Mouse (Mus musculus): ENCODE measurements around the gene Gm6526.
"Not testable (repeated sequence)": the region's sequence is repeated elsewhere in the genome, so short reads cannot be mapped to it uniquely, and the experiment has no call there.

Gene Gm6526

DNA sequence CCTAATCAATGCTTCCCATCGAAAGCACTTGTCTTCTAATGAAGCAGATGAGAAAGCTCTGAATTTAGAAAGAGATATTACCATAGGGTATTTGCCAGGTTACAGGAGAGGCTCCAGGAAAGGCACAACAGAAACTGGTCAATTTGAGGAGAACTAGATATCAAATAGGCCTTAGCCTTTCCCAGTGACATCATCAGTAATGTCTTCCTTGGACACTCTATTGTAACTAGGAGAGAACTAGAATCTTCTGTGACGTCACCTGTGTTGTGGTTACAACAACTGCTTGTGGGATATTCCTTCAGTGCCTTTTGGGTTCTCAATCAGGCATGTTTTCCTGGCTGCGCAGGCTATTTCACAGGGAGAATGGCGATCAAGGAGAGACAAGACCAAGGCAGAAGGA is at the start of gene Gm6526:
TSS of gene Gm6526 (plus strand) at position 301 of the 400 bp plus-strand sequence.
- DNase-seq, result not testable (repeated sequence)

DNA sequence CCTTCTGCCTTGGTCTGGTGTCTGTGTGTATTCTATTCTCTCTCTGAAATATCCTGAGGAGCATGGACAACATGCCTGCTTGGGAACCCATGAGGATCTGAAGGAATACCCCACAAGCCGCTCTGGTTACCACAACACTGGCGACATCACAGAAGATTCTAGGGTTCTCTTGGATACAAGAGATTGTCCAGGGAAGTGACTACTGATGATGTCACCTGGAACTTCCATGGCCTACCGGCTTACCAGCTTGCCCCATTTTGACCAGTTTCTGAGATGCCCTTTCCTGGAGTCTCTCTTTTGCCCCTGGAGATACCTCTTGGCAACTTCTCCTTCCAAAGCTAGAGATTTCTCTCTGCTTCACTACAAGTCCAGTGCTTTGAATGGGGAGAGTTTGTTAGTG is 20.3 kb upstream of the Gm6526 start, which contains the start of gene Gm16506:
TSS of gene Gm16506 (minus strand) at position 101 of the 400 bp plus-strand sequence.
- DNase-seq, result not testable (repeated sequence)

DNA sequence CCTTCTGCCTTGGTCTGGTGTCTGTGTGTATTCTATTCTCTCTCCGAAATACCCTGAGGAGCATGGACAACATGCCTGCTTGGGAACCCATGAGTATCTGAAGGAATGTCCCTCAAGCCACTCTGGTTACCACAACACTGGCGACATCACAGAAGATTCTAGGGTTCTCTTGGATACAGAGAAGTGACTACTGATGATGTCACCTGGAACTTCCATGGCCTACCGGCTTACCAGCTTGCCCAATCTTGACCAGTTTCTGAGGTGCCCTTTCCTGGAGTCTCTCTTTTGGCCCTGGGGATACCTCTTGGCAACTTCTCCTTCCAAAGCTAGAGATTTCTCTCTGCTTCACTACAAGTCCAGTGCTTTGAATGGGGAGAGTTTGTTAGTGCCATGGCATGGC is 37.0 kb downstream of the Gm6526 start, which contains the start of gene Gm8180:
TSS of gene Gm8180 (minus strand) at position 101 of the 400 bp plus-strand sequence.
- not testable (repeated sequence) for DNase-seq

DNA sequence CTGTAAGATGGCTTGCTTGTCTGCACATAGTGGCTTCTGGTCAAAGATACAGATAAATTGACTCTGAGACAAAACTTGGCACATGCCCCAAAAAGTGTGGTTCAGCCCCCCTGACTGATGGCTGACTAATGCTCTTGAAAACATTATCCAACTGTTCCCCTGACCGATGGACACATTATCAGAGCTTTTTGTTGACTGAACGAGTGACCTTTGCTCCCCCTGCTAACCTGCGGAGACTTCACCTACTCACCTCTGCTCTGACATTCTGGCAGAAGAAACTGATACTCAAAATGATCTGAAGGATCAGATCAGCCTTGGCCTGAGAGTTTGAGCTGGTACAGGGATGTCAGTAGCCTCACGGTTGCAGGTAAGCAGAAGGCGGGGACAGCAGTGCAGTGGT is 46.1 kb downstream of the Gm6526 start:
- DNase-seq, result not testable (repeated sequence)

DNA sequence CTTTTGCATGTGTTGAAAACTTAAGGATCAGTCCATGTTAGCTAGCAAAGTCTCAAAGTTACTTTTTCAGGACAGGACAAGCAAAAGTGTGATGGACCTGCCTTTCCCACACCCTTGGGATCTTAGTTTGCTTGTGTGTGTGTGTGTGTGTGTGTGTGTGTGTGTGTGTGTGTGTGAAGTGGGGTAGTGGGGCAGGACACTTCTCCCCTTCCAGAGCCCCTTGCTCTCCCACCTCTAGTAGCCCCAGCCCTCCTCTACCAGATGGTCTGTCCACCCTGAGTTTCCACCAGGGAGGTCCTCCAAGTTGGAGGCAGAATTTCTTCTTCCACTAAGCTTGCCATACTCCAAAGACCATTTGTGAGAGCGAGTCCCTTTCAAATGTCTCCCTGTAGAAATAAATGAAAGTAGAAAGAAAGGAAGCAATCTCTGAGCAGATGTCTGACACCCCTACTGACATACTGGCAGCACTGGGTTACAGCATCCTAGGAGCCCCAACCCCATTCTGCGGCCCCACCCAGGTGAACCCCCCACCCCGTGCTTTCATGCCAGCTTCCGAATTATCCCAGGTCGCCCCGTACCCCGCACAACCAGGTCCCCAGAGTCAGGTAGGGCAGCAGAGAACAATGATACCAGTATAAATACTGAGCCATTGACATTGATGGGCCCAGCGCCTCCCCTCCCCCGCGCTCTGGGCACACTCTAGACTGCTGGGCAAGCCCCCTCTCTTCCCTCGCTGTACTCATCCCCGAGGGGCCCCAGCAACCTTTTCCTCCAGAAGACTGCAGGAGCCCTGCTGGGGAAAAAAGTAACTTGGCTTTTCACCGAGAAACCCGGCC is 48.6 kb downstream of the Gm6526 start:
- DNase-seq, result no peak

DNA sequence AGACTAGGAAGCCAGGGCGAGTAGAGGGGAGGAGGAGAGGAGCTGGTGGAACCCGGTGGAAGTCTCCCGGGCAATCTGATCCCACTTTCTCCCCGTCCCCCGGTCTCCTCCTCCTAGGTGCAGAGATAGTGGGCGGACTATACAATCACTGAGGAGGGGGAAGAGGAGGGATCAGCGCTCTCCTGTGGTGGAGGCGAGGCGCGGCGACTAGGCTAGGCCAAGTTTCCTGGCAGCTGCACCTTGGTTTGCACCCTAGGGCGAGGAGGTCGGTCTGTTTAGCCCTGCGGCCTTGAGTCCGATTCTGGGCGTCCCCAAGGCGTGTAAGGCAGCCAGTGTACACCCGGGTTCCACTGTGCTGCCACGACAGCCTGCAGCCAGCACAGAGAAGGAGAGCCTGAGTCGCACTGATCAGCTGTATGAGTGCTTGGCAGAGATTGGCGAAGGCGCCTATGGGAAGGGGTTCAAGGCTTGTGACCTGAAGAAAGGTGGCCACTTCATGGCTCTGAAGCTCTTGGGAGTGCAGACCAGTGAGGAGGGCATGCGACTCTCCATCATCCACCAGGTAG is 49.3 kb downstream of the Gm6526 start:
- DNase-seq, result peak in 1 of 2 experiments; percentile 2

DNA sequence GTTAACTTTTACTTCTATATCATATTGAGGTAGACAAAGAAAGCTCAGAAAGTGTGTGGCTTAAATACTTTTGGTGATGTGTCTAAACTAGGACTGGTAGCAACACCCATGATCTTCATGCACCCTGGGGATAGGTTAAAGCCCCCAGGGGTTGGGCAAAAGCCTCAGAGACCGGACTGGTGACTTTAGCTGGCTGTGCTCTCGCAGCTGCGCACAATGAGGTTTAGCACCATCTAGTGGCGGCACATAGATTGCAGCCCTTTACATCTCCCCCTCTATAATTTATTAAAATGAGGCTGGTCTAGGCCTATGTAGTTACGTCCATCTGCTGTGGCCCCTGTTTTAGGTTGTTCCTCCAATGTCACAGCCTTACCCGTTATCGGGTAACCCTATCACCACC is 56.8 kb downstream of the Gm6526 start:
- DNase-seq, result not testable (repeated sequence)

Data from cerebellum, postnatal 14 days (tissue).